Mouse (Mus musculus) limb, embryonic 14.5 days (tissue): ENCODE measurements at regions not wholly inside any gene's neighbourhood (a gene's known extent, or its start where the extent isn't known, plus 50 kb on each side); places are given as distances from the start of the nearest gene placed in this dataset.

Experiments
- ATAC-seq: fragments of 200-750 bp; cut with Nextera tagmentation; 2 replicates; pipeline ENCODE4 v1.8.0; 2017; ENCODE audit warnings: low read depth, moderate number of reproducible peaks, moderate TSS enrichment; ENCODE audit not compliant: low FRiP score
- DNase-seq: peaks from one replicate; pipeline ENCODE4 v3.0.0-alpha.2; 2015; ENCODE audit warnings: low spot score
- H3K27ac ChIP-seq: fragments of 300-500 bp; sonication (generic); replicated peaks from 2 replicates; pipeline ENCODE4 v1.5.1; 2014; ENCODE audit warnings: low read depth, mild to moderate bottlenecking, low read length, moderate library complexity, mixed read lengths
- H3K27me3 ChIP-seq: fragments of 300-500 bp; sonication (generic); 2 replicates; pipeline ENCODE4 v1.6.1; 2014; ENCODE audit warnings: low read length, mixed read lengths; ENCODE audit not compliant: control insufficient read depth, insufficient read depth
- H3K36me3 ChIP-seq: fragments of 300-500 bp; sonication (generic); 2 replicates; pipeline ENCODE4 v1.6.1; 2014; ENCODE audit warnings: mild to moderate bottlenecking, low read length, moderate library complexity, mixed read lengths; ENCODE audit not compliant: control insufficient read depth, insufficient read depth
- H3K4me1 ChIP-seq: fragments of 300-500 bp; sonication (generic); 2 replicates; pipeline ENCODE4 v1.6.1; 2014; ENCODE audit warnings: antibody characterized with exemption, low read length, mixed read lengths; ENCODE audit not compliant: control insufficient read depth, insufficient read depth
- H3K4me2 ChIP-seq: fragments of 300-500 bp; sonication (generic); replicated peaks from 2 replicates; pipeline ENCODE4 v1.6.1; 2014; ENCODE audit warnings: low read depth, mild to moderate bottlenecking, low read length, moderate library complexity; ENCODE audit not compliant: severe bottlenecking
- H3K4me3 ChIP-seq: fragments of 300-500 bp; sonication (generic); replicated peaks from 2 replicates; pipeline ENCODE4 v1.5.1; 2014; ENCODE audit warnings: low read length
- H3K9ac ChIP-seq: fragments of 300-500 bp; sonication (generic); 2 replicates; pipeline ENCODE4 v1.6.1; 2014; ENCODE audit warnings: mild to moderate bottlenecking, low read depth, low read length, moderate library complexity; ENCODE audit not compliant: severe bottlenecking
- H3K9me3 ChIP-seq: fragments of 300-500 bp; sonication (generic); 2 replicates; pipeline ENCODE4 v1.6.1; 2016; ENCODE audit warnings: low read length; ENCODE audit not compliant: control insufficient read depth
- POLR2A ChIP-seq: fragments of 200-500 bp; IDR thresholded peaks from 2 replicates; pipeline ENCODE4 v1.8.0; 2012; ENCODE audit warnings: inconsistent platforms, mild to moderate bottlenecking, moderate library complexity, borderline replicate concordance; ENCODE audit not compliant: insufficient read depth, insufficient read length; ENCODE audit errors: extremely low read depth
- WGBS: fragments of 180-500 bp; shearing (Covaris S2); extraction: QIAGEN DNeasy Blood & Tissue Kit; methylation state at CpG from one replicate; pipeline ENCODE4 v1.1.7; 2014; 5-methylcytosine and 5-hydroxymethylcytosine counted together

DNA sequence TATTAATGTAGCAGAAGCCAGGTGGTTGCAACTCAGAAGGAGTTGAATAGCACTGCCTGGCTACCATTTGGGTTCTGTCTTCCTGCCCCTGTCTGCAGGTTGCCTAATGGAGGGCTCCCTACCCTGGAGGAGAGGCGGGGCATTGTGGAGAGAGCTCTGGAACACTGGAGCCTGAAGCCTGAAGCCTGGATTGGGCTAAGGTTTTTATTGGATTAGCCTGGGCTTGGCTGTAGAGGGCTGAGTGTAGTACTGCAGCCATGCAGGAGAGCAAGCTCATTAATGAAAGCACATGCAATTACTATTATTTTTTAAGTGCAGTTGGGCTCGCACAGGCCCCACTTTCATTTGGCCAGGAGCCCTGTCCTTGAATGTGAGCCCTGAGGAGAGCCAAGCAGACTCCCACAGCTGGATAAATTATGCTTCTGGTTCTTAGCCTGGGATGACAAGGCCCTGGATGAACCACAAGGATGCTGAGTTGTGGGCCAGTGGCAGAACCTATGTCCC, 145.1 kb downstream of the Abhd5 start:
- Histone ChIP-seq H3K4me1 (no peaks in the 10 kb centered on the region), H3K4me2 (no peak overlapping the region), H3K4me3 (no peak overlapping the region), H3K36me3 (no peaks in the 10 kb centered on the region), H3K9ac (no peak overlapping the region), H3K27me3 (no peaks in the 10 kb centered on the region), H3K27ac (no peak overlapping the region), H3K9me3 (no peaks in the 10 kb centered on the region)
- 27% methylated on average over 2 of the region's 2 CpGs for WGBS
- ATAC-seq (peak; percentile 30; the same call in 1 of the 2 replicates), DNase-seq (peak; percentile 10)
- TF ChIP-seq POLR2A = no peak

DNA sequence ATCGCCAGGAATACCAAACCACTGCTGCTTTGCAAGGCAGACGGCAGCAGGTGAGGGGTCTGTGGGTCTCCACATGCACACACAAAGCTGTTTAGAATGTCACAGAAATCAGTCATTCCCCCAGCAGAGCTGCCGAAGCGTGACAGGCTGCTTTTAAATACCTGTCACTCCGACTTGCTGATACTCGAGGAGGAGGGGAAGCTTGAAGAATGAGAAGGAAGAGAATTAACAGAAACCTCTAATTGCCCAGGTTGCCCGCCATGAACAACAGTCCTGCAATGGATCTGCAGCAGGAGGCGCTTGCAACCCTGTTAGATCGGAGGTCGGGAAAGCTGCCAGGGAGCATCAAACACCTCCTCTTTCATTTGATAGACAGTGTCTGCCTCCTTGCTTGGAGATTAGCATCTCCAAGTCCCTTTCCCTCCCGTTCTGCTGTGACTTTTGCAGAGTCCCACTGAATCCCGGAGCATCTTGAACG, 150.5 kb downstream of the Abhd5 start:
- 35% methylated on average over 13 of the region's 13 CpGs for WGBS
- no peak overlapping the region for H3K27ac ChIP-seq
- no peaks in the 10 kb centered on the region for H3K9me3 ChIP-seq
- H3K4me2 ChIP-seq = no peak overlapping the region
- ATAC-seq (no peak), DNase-seq (no peak)
- no peak for TF ChIP-seq POLR2A
- H3K36me3 ChIP-seq = no peaks in the 10 kb centered on the region
- no peak overlapping the region for H3K4me3 ChIP-seq
- no peaks in the 10 kb centered on the region for H3K27me3 ChIP-seq
- no peak overlapping the region for H3K9ac ChIP-seq
- H3K4me1 ChIP-seq = no peaks in the 10 kb centered on the region

DNA sequence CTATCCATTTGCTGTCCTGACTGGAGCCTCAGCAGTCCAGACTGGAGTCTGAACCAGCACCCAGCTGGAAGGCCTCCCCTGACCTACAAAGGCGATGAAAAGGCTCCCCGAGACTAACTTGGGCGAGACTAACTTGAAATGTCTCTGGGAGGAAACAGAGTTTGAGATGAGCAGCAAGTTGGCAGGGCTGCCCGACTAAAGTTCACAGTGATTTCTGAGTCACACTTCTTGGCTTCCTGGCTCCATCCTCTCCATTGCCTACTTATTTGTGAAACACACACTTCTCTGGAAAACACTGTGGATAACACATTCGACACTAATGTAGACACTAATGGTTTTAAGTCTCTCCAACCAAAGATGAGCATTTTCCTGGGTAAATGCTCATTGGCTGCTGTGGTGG, 170.2 kb downstream of the Abhd5 start:
- no peak for ATAC-seq
- WGBS = 70% methylated on average over 5 of the region's 5 CpGs
- H3K4me1 ChIP-seq = no peaks in the 10 kb centered on the region

GRCm38 (mm10) chr9:122525621-122526055, 174.2 kb downstream of the Abhd5 start:
- ATAC-seq = peak; percentile 73; the same call in 1 of the 2 replicates

More for the DNA sequence above, 170.2 kb downstream of the Abhd5 start:
- DNase-seq = no peak
- Histone ChIP-seq H3K36me3 (no peaks in the 10 kb centered on the region), H3K27me3 (no peaks in the 10 kb centered on the region), H3K9ac (no peak overlapping the region), H3K4me3 (no peak overlapping the region), H3K27ac (no peak overlapping the region), H3K9me3 (no peaks in the 10 kb centered on the region), H3K4me2 (no peak overlapping the region)
- TF ChIP-seq POLR2A = no peak

DNA sequence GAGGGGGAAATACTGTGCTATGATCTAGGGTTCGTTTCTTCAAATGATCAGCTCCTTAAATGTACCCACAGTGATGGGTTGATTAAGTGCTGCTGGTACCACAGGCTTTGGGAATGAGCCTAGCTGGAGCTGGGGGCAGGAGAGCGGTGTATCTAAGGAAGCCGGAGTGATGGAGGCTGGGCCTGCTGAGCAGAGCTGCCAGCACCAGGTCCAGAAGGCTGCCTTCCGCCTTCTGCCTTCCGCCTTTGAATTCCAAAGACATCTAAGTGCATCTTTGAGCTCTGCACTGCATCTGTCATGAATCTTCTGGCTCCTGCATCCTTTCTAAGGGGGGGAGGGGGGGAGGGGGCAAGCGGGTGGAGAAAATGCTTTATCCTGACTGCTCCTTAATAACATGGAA, 176.9 kb downstream of the Abhd5 start:
- H3K4me2 ChIP-seq = no peak overlapping the region
- ATAC-seq = no peak
- no peaks in the 10 kb centered on the region for H3K36me3 ChIP-seq
- no peak overlapping the region for H3K9ac ChIP-seq
- DNase-seq = no peak
- no peaks in the 10 kb centered on the region for H3K9me3 ChIP-seq
- WGBS = 73% methylated on average over 6 of the region's 6 CpGs
- H3K4me1 ChIP-seq = no peaks in the 10 kb centered on the region
- H3K27ac ChIP-seq = no peak overlapping the region
- TF ChIP-seq POLR2A = no peak
- H3K4me3 ChIP-seq = no peak overlapping the region
- H3K27me3 ChIP-seq = no peaks in the 10 kb centered on the region

More at GRCm38 (mm10) chr9:122525621-122526055, 174.2 kb downstream of the Abhd5 start:
- Histone ChIP-seq H3K36me3 (no peaks in the 10 kb centered on the region), H3K9me3 (no peaks in the 10 kb centered on the region), H3K4me2 (no peak overlapping the region), H3K27ac (no peak overlapping the region; the same call in 1 of the 2 replicates), H3K9ac (no peak overlapping the region), H3K27me3 (no peaks in the 10 kb centered on the region), H3K4me1 (no peaks in the 10 kb centered on the region), H3K4me3 (no peak overlapping the region)
- peak; percentile 87 for DNase-seq
- WGBS = 33% methylated on average over 10 of the region's 10 CpGs
- TF ChIP-seq POLR2A = no peak
